Mouse (Mus musculus) E14TG2a.4 (cell line): Measurements from ENCODE around the gene Wnt5b.

Experiments used
- CTCF ChIP-seq: conservative IDR thresholded peaks from 2 replicates; pipeline ENCODE4 v1.5.1; 2014; ENCODE audit warnings: low read length
- POU5F1 ChIP-seq: IDR thresholded peaks from 2 replicates; pipeline ENCODE4 v1.6.1; 2014; ENCODE audit warnings: low read length, borderline replicate concordance

DNA sequence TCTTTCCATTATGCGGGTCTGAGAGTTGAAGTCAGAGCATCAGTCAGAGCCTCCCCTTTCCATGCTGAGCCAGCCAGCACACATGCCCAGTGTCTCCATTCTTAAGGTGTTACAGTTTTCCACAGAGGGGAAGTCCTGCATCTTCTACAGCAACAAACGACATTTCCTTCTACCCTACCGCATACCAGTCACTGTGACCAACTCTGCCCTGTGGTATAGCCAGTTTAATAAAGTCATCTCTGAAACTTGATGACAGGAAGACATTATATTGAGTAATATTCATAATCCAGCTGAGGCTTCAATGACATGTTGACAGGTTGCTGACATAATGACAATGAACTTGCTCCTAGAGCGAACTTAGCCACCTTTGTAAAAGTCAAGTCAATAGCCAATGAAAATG is 153.4 kb downstream of the Wnt5b start:
- TF ChIP-seq CTCF: no peak
- no peak for TF ChIP-seq POU5F1
